Mouse (Mus musculus) heart, embryonic 12.5 days (tissue): ENCODE measurements around the gene Kcna2. TPM values are rescaled to one million over a fixed set of nuclear protein-coding genes. Genes with fewer than 3 reads are reported as not detected.

Experiments used
- ATAC-seq: fragments of 200-750 bp; cut with Nextera tagmentation; 2 replicates; pipeline ENCODE4 v1.8.0; 2017; ENCODE audit warnings: moderate TSS enrichment, moderate library complexity; ENCODE audit not compliant: insufficient number of reproducible peaks, low FRiP score
- H3K27ac ChIP-seq: fragments of 300-500 bp; sonication (generic); 2 replicates; pipeline ENCODE4 v1.5.1; 2016; ENCODE audit warnings: mild to moderate bottlenecking, moderate library complexity; ENCODE audit not compliant: poor library complexity, severe bottlenecking
- H3K27me3 ChIP-seq: fragments of 300-500 bp; sonication (generic); replicated peaks from 2 replicates; pipeline ENCODE4 v1.6.1; 2016; ENCODE audit warnings: mild to moderate bottlenecking, moderate library complexity
- H3K36me3 ChIP-seq: fragments of 300-500 bp; sonication (generic); 2 replicates; pipeline ENCODE4 v1.6.1; 2016; ENCODE audit warnings: mild to moderate bottlenecking, moderate library complexity
- H3K4me1 ChIP-seq: fragments of 300-500 bp; sonication (generic); replicated peaks from 2 replicates; pipeline ENCODE4 v1.6.1; 2016; ENCODE audit warnings: mild to moderate bottlenecking
- H3K4me2 ChIP-seq: fragments of 300-500 bp; sonication (generic); 2 replicates; pipeline ENCODE4 v1.6.1; 2016; ENCODE audit warnings: mild to moderate bottlenecking, moderate library complexity
- H3K4me3 ChIP-seq: fragments of 300-500 bp; sonication (generic); 2 replicates; pipeline ENCODE4 v1.5.1; 2016; ENCODE audit warnings: mild to moderate bottlenecking
- H3K9ac ChIP-seq: fragments of 300-500 bp; sonication (generic); 2 replicates; pipeline ENCODE4 v1.6.1; 2016; ENCODE audit warnings: mild to moderate bottlenecking, moderate library complexity
- H3K9me3 ChIP-seq: fragments of 300-500 bp; sonication (generic); replicated peaks from 2 replicates; pipeline ENCODE4 v1.6.1; 2016; ENCODE audit warnings: mild to moderate bottlenecking, moderate library complexity
- WGBS: fragments of 180-500 bp; shearing (Covaris S2); methylation state at CpG from one replicate; pipeline ENCODE4 v1.1.7; 2016; 5-methylcytosine and 5-hydroxymethylcytosine counted together
- polyA plus RNA-seq: library from polyadenylated mRNA; unstranded; fragments of >200 nt; fragmentation: Nextera tagmentation; extraction: Ambion mirVana; gene quantifications from 2 replicates; pipeline ENCODE4 v1.2.1, GENCODE M21; 2016

The Kcna2 gene
- polyA plus RNA-seq, 1 experiment from 2014 or later = 0.03 TPM

- Histone ChIP-seq H3K4me3 (no peak overlapping the region), H3K9me3 (no peaks in the 10 kb centered on the region), H3K27ac (no peak overlapping the region), H3K9ac (no peak overlapping the region), H3K36me3 (no peaks in the 10 kb centered on the region), H3K4me2 (no peak overlapping the region), H3K4me1 (no peaks in the 10 kb centered on the region), H3K27me3 (no peaks in the 10 kb centered on the region)
- no peak for ATAC-seq
Measured at GRCm38 (mm10) chr3:107122306-107122705, 21.4 kb downstream of the Kcna2 start.

- WGBS = 59% methylated on average over 1 of the region's 1 CpGs
- no peaks in the 10 kb centered on the region for H3K36me3 ChIP-seq
- H3K4me1 ChIP-seq = peaks cover 11% of the 10 kb centered on the region
- H3K4me2 ChIP-seq = no peak overlapping the region
- ATAC-seq = no peak
- no peak overlapping the region for H3K27ac ChIP-seq
- no peaks in the 10 kb centered on the region for H3K27me3 ChIP-seq
- H3K9ac ChIP-seq = no peak overlapping the region
- no peaks in the 10 kb centered on the region for H3K9me3 ChIP-seq
- H3K4me3 ChIP-seq = no peak overlapping the region
Measured at GRCm38 (mm10) chr3:107127667-107128066, 26.7 kb downstream of the Kcna2 start.

- WGBS = 60% methylated on average over 3 of the region's 3 CpGs
- Histone ChIP-seq H3K4me1 (peaks cover 11% of the 10 kb centered on the region), H3K9me3 (no peaks in the 10 kb centered on the region), H3K9ac (no peak overlapping the region), H3K4me3 (no peak overlapping the region), H3K4me2 (no peak overlapping the region), H3K36me3 (no peaks in the 10 kb centered on the region), H3K27me3 (no peaks in the 10 kb centered on the region), H3K27ac (no peak overlapping the region)
- ATAC-seq = no peak
Measured at GRCm38 (mm10) chr3:107128421-107128820, 27.5 kb downstream of the Kcna2 start.

GRCm38 (mm10) chr3:107129251-107129650 is 28.3 kb downstream of the Kcna2 start:
- H3K4me1 ChIP-seq = peaks cover 11% of the 10 kb centered on the region
- H3K9ac ChIP-seq = no peak overlapping the region
- ATAC-seq = no peak
- no peak overlapping the region for H3K4me2 ChIP-seq
- no peak overlapping the region for H3K4me3 ChIP-seq
- H3K36me3 ChIP-seq = no peaks in the 10 kb centered on the region
- no peaks in the 10 kb centered on the region for H3K27me3 ChIP-seq
- H3K27ac ChIP-seq = no peak overlapping the region
- no peaks in the 10 kb centered on the region for H3K9me3 ChIP-seq
- 63% methylated on average over 2 of the region's 2 CpGs for WGBS

GRCm38 (mm10) chr3:107130661-107131326 is 29.8 kb downstream of the Kcna2 start:
- Histone ChIP-seq H3K9ac (no peak overlapping the region), H3K27ac (no peak overlapping the region), H3K27me3 (no peaks in the 10 kb centered on the region), H3K4me2 (peak overlapping the region; percentile 6; the same call in 1 of the 2 replicates), H3K4me1 (peaks cover 11% of the 10 kb centered on the region), H3K9me3 (no peaks in the 10 kb centered on the region), H3K36me3 (no peaks in the 10 kb centered on the region), H3K4me3 (no peak overlapping the region)
- 55% methylated on average over 4 of the region's 4 CpGs for WGBS
- ATAC-seq = peak; percentile 64; the same call in 1 of the 2 replicates

- Histone ChIP-seq H3K9me3 (no peaks in the 10 kb centered on the region), H3K4me3 (no peak overlapping the region), H3K27ac (no peak overlapping the region), H3K9ac (no peak overlapping the region), H3K4me1 (peaks cover 11% of the 10 kb centered on the region), H3K27me3 (no peaks in the 10 kb centered on the region), H3K36me3 (no peaks in the 10 kb centered on the region), H3K4me2 (no peak overlapping the region)
- WGBS = 68% methylated on average over 6 of the region's 6 CpGs
- ATAC-seq = no peak
Measured at GRCm38 (mm10) chr3:107131846-107132245, 30.9 kb downstream of the Kcna2 start.

GRCm38 (mm10) chr3:107132651-107133050 is 31.7 kb downstream of the Kcna2 start:
- no peak overlapping the region for H3K4me3 ChIP-seq
- no peak overlapping the region for H3K27ac ChIP-seq
- H3K27me3 ChIP-seq = no peaks in the 10 kb centered on the region
- no peaks in the 10 kb centered on the region for H3K36me3 ChIP-seq
- no peak for ATAC-seq
- H3K4me2 ChIP-seq = no peak overlapping the region
- H3K9ac ChIP-seq = no peak overlapping the region
- H3K4me1 ChIP-seq = peaks cover 11% of the 10 kb centered on the region
- H3K9me3 ChIP-seq = no peaks in the 10 kb centered on the region
- WGBS = 85% methylated on average over 6 of the region's 6 CpGs

GRCm38 (mm10) chr3:107134457-107134856 is 33.5 kb downstream of the Kcna2 start:
- H3K27me3 ChIP-seq = no peaks in the 10 kb centered on the region
- ATAC-seq = no peak
- H3K4me2 ChIP-seq = no peak overlapping the region
- H3K36me3 ChIP-seq = no peaks in the 10 kb centered on the region
- H3K9me3 ChIP-seq = no peaks in the 10 kb centered on the region
- H3K9ac ChIP-seq = no peak overlapping the region
- WGBS = 76% methylated on average over 3 of the region's 3 CpGs
- no peak overlapping the region for H3K4me3 ChIP-seq
- no peak overlapping the region for H3K27ac ChIP-seq
- H3K4me1 ChIP-seq = peaks cover 11% of the 10 kb centered on the region

GRCm38 (mm10) chr3:107147126-107147525 is 46.2 kb downstream of the Kcna2 start:
- no peak overlapping the region for H3K4me3 ChIP-seq
- H3K9ac ChIP-seq = no peak overlapping the region
- H3K9me3 ChIP-seq = no peaks in the 10 kb centered on the region
- H3K27ac ChIP-seq = no peak overlapping the region
- no peaks in the 10 kb centered on the region for H3K27me3 ChIP-seq
- 74% methylated on average over 7 of the region's 7 CpGs for WGBS
- H3K36me3 ChIP-seq = no peaks in the 10 kb centered on the region
- no peaks in the 10 kb centered on the region for H3K4me1 ChIP-seq
- no peak overlapping the region for H3K4me2 ChIP-seq
- no peak for ATAC-seq

- Histone ChIP-seq H3K9ac (no peak overlapping the region), H3K27me3 (no peaks in the 10 kb centered on the region), H3K4me1 (no peaks in the 10 kb centered on the region), H3K9me3 (no peaks in the 10 kb centered on the region), H3K27ac (no peak overlapping the region), H3K4me3 (no peak overlapping the region), H3K36me3 (no peaks in the 10 kb centered on the region), H3K4me2 (no peak overlapping the region)
- WGBS = 57% methylated on average over 3 of the region's 3 CpGs
- ATAC-seq = no peak
Measured at GRCm38 (mm10) chr3:107149006-107149405, 48.1 kb downstream of the Kcna2 start.

GRCm38 (mm10) chr3:107150469-107150868 is 49.5 kb downstream of the Kcna2 start:
- H3K4me2 ChIP-seq = no peak overlapping the region
- H3K9ac ChIP-seq = no peak overlapping the region
- H3K4me3 ChIP-seq = no peak overlapping the region
- H3K36me3 ChIP-seq = no peaks in the 10 kb centered on the region
- no peak overlapping the region for H3K27ac ChIP-seq
- 51% methylated on average over 3 of the region's 3 CpGs for WGBS
- no peaks in the 10 kb centered on the region for H3K9me3 ChIP-seq
- no peaks in the 10 kb centered on the region for H3K27me3 ChIP-seq
- ATAC-seq = no peak
- H3K4me1 ChIP-seq = no peaks in the 10 kb centered on the region
